Comparison of ENCODE assay signal across 8 mouse cellular contexts in the genomic region with DNA sequence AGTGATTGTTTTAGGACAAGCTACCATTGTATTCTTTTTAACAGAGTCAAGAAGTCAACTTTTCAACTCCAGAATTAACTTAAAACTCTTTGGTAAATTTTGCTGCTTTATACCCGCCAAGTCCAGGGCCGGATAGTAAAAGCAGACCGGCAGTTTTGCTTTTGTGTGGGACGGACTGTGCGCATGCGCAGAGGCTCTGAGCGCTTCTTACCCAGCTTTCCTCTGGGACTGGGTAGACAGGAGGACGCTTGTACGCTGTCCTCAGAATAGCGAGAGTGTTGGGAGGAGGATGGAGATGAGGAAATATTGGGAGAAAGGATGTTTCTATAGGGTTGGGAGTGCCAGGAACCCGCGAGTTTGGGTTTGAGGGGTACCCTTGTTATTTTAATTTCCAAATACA.
DNase-seq lines count a peak whose midpoint lies in the region; ATAC-seq and TF ChIP-seq lines count a peak whose summit lies in the region.

No protein-coding gene starts in this region.

- peak; percentile 22 for DNase-seq in T-cell, adult 2 months (ENCODE audit: low spot score)
- DNase-seq in cerebellum, postnatal 25 days = peak; percentile 80 to 88
- DNase-seq in gastrocnemius, adult 8-10 months (ENCODE audit: low spot score in 2 of 2) = peak; percentile 46 to 66
- peak; percentile 82 for DNase-seq in hindbrain, postnatal 0 days (ENCODE audit: low spot score)
- DNase-seq in left cerebral cortex, adult 11 months (ENCODE audit: low spot score) = peak; percentile 39
- peak; percentile 81 for DNase-seq in lung, postnatal 14 days
- peak; percentile 86 for DNase-seq in retina, postnatal 1 day
- peak; percentile 53 for DNase-seq in urinary bladder, postnatal 25 days (ENCODE audit: low spot score)

- H3K4me1 ChIP-seq in hindbrain, postnatal 0 days (ENCODE audit: insufficient read depth, low read length) = peaks cover 6% of the 10 kb centered on the region

- no peaks in the 10 kb centered on the region for H3K9me3 ChIP-seq in hindbrain, postnatal 0 days (ENCODE audit: low read length)

- 8% methylated on average over 12 of the region's 12 CpGs for WGBS in hindbrain, postnatal 0 days

- H3K27ac ChIP-seq in hindbrain, postnatal 0 days = no peak overlapping the region

- peak overlapping the region; percentile 27 for H3K4me3 ChIP-seq in hindbrain, postnatal 0 days (ENCODE audit: low read length)

- ATAC-seq in hindbrain, postnatal 0 days = peak; percentile 40; the same call in 1 of the 2 replicates

- no peak overlapping the region for H3K9ac ChIP-seq in hindbrain, postnatal 0 days (replicated peaks; ENCODE audit: low read length)

- no peak for TF ChIP-seq CTCF in hindbrain, postnatal 0 days (IDR thresholded peaks at IDR 0.05; ENCODE audit: low read depth)

- H3K27me3 ChIP-seq in hindbrain, postnatal 0 days (ENCODE audit: insufficient read depth, low read length) = 0 out of 2 replicates have a peak, but pooled peaks cover 8% of the 10 kb centered on the region

- H3K4me2 ChIP-seq in hindbrain, postnatal 0 days (ENCODE audit: low read depth, low read length) = peak overlapping the region; percentile 68

- no peaks in the 10 kb centered on the region for H3K36me3 ChIP-seq in hindbrain, postnatal 0 days (ENCODE audit: insufficient read depth, low read length)

Comparison
In these comparisons a context has a peak if more than half of its experiments do, and no peak if none do; other contexts are left out.
1. DNase-seq: peak in every context shown above with its lines; median percentile 86 in retina, postnatal 1 day; 84 in cerebellum, postnatal 25 days; 82 in hindbrain, postnatal 0 days; 81 in lung, postnatal 14 days; 56 in gastrocnemius, adult 8-10 months; 53 in urinary bladder, postnatal 25 days; 39 in left cerebral cortex, adult 11 months; 22 in T-cell, adult 2 months.